Mouse (Mus musculus) intestine, embryonic 14.5 days (tissue): ENCODE data around the gene Rasgef1b. TPM values are rescaled to one million over a fixed set of nuclear protein-coding genes. Genes with fewer than 3 reads are reported as not detected.

Experiments used
- ATAC-seq: fragments of 200-750 bp; cut with Nextera tagmentation; replicated peaks from 2 replicates; pipeline ENCODE4 v1.8.0; 2017; ENCODE audit warnings: low read depth, moderate number of reproducible peaks, moderate TSS enrichment, moderate library complexity; ENCODE audit not compliant: low FRiP score, low TSS enrichment
- DNase-seq: peaks from one replicate; pipeline ENCODE4 v3.0.0-alpha.2; 2018; ENCODE audit warnings: low spot score
- H3K27ac ChIP-seq: fragments of 300-500 bp; sonication (generic); 2 replicates; pipeline ENCODE4 v1.5.1; 2014; ENCODE audit warnings: low read depth, mild to moderate bottlenecking, control low read depth
- H3K27me3 ChIP-seq: fragments of 300-500 bp; sonication (generic); replicated peaks from 2 replicates; pipeline ENCODE4 v1.6.1; 2014; ENCODE audit warnings: low read length, control low read depth; ENCODE audit not compliant: control insufficient read depth, insufficient read depth
- H3K36me3 ChIP-seq: fragments of 300-500 bp; sonication (generic); 2 replicates; pipeline ENCODE4 v1.6.1; 2014; ENCODE audit warnings: low read length, control low read depth; ENCODE audit not compliant: control insufficient read depth, insufficient read depth
- H3K4me1 ChIP-seq: fragments of 300-500 bp; sonication (generic); replicated peaks from 2 replicates; pipeline ENCODE4 v1.6.1; 2014; ENCODE audit warnings: low read length, control low read depth, mixed read lengths; ENCODE audit not compliant: control insufficient read depth, insufficient read depth
- H3K4me2 ChIP-seq: fragments of 300-500 bp; sonication (generic); 2 replicates; pipeline ENCODE4 v1.6.1; 2014; ENCODE audit warnings: low read length
- H3K4me3 ChIP-seq: fragments of 300-500 bp; sonication (generic); 2 replicates; pipeline ENCODE4 v1.5.1; 2014; ENCODE audit warnings: low read depth, low read length, control low read depth, mixed read lengths
- H3K9ac ChIP-seq: fragments of 300-500 bp; sonication (generic); 2 replicates; pipeline ENCODE4 v1.6.1; 2014; ENCODE audit warnings: mild to moderate bottlenecking, low read length
- H3K9me3 ChIP-seq: fragments of 300-500 bp; sonication (generic); 2 replicates; pipeline ENCODE4 v1.6.1; 2016; ENCODE audit warnings: low read length, control low read depth; ENCODE audit not compliant: control insufficient read depth
- WGBS: fragments of 180-500 bp; shearing (Covaris S2); extraction: QIAGEN DNeasy Blood & Tissue Kit; methylation state at CpG from one replicate; pipeline ENCODE4 v1.1.7; 2014; 5-methylcytosine and 5-hydroxymethylcytosine counted together
- polyA plus RNA-seq: library from polyadenylated mRNA; unstranded; fragments of >200 nt; fragmentation: Nextera tagmentation; extraction: Ambion mirVana; gene quantifications from 2 replicates; pipeline ENCODE4 v1.2.1, GENCODE M21; 2014

Rasgef1b gene
- polyA plus RNA-seq, 1 experiment from 2014 or later: 13.0 TPM

DNA sequence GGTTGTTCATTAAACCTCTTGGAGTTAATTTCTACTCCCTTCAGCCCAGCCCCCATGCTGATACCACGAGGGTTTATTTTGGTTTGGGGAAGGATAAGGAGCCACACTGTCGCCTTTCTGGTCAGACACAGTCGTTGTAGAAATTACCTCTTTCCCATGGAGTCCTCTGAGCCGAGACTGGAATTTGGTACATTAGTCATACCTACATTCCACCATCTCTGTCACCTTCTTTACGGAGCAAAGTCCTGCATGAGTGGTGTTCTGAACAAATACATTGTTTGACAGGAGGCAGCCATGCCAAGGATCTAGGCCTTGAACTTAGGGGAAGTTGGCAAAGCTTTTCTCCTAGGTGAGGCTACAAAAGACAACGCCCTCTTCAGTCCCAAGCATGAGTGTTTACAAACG is 202.1 kb downstream of the Rasgef1b start:
- Histone ChIP-seq H3K4me3 (no peak overlapping the region), H3K27ac (no peak overlapping the region), H3K9me3 (no peaks in the 10 kb centered on the region), H3K27me3 (no peaks in the 10 kb centered on the region), H3K9ac (no peak overlapping the region), H3K4me2 (no peak overlapping the region), H3K4me1 (peaks cover 19% of the 10 kb centered on the region), H3K36me3 (no peaks in the 10 kb centered on the region)
- DNase-seq: no peak
- ATAC-seq: no peak
- WGBS: 59% methylated on average over 7 of the region's 7 CpGs

DNA sequence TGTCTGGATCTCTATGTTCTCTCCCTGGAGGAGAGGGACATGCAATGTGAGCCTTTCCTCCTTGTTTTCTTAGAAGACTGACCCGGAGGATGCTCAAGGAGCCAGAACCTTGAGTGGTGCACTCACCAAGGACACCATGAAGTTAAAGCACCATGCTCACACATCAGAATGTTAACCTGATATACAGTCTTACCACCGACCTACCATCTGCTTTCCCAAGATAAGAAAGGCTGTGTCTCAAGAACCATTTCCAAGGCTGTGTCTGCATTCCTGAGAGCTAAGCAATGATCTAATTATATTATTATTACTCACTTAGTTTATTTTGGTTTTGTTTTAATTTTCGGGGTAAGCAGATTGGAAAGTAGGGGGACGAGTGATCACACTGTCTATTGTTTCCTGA is 203.2 kb downstream of the Rasgef1b start:
- Histone ChIP-seq H3K4me1 (peaks cover 19% of the 10 kb centered on the region), H3K27ac (no peak overlapping the region), H3K9me3 (no peaks in the 10 kb centered on the region), H3K4me3 (no peak overlapping the region), H3K4me2 (no peak overlapping the region), H3K9ac (no peak overlapping the region), H3K36me3 (no peaks in the 10 kb centered on the region), H3K27me3 (no peaks in the 10 kb centered on the region)
- WGBS: 73% methylated on average over 4 of the region's 4 CpGs
- no peak for DNase-seq
- ATAC-seq: no peak

GRCm38 (mm10) chr5:99522571-99523269 is 206.1 kb downstream of the Rasgef1b start:
- peaks cover 19% of the 10 kb centered on the region for H3K4me1 ChIP-seq
- H3K9ac ChIP-seq: no peak overlapping the region
- DNase-seq (no peak), ATAC-seq (no peak)
- H3K36me3 ChIP-seq: no peaks in the 10 kb centered on the region
- WGBS: 15% methylated on average over 8 of the region's 8 CpGs
- no peak overlapping the region for H3K4me3 ChIP-seq
- no peak overlapping the region for H3K27ac ChIP-seq
- no peak overlapping the region for H3K4me2 ChIP-seq
- H3K9me3 ChIP-seq: no peaks in the 10 kb centered on the region
- no peaks in the 10 kb centered on the region for H3K27me3 ChIP-seq

DNA sequence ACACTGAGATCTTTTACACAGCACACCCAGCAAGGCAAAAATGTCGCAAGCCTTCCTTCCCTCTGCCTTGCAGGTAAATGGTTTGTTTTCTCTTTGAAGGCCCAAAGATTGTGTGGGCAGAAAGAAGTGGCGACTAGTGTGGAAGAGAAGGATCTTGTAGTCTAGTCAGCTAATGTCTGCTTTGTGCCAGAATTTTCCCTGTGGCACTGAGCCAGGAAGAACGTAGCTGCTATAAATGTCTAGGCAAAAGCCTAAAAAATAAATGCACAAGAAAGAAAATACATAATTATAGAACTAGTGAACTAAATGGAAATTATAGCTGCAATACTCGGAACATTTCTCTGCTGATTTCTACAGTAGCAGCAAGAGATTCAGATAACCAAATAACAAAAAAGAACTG is 207.5 kb downstream of the Rasgef1b start:
- H3K27me3 ChIP-seq: no peaks in the 10 kb centered on the region
- H3K4me3 ChIP-seq: no peak overlapping the region
- peaks cover 15% of the 10 kb centered on the region for H3K4me1 ChIP-seq
- WGBS: 51% methylated on average over 4 of the region's 4 CpGs
- H3K36me3 ChIP-seq: no peaks in the 10 kb centered on the region
- no peak overlapping the region for H3K27ac ChIP-seq
- ATAC-seq (no peak), DNase-seq (no peak)
- no peak overlapping the region for H3K4me2 ChIP-seq
- no peaks in the 10 kb centered on the region for H3K9me3 ChIP-seq
- H3K9ac ChIP-seq: no peak overlapping the region

- H3K4me3 ChIP-seq: no peak overlapping the region
- H3K9me3 ChIP-seq: no peaks in the 10 kb centered on the region
- WGBS: 90% methylated on average over 2 of the region's 2 CpGs
Observed at GRCm38 (mm10) chr5:99519556-99519955, 209.3 kb downstream of the Rasgef1b start.

DNA sequence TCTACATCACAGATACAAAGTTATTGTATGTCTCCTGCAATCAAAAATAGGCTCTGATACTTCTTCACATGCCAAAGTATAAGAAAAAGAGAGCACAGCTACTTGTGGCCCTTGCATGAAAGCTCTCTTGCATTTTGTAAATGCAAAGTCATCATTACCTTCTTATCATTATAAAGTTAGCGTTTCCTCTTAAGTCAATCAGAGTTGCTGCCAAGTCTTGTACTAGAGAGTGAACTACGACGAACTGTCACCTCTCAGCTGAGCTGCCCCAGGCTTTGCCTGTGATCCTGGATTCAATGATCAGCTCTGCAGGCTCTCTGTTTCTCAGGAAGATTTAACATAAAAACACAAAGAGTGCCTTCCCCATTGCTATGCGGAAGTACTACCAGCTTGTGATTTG is 209.8 kb downstream of the Rasgef1b start:
- Histone ChIP-seq H3K9me3 (no peaks in the 10 kb centered on the region), H3K27ac (no peak overlapping the region), H3K36me3 (no peaks in the 10 kb centered on the region), H3K4me3 (no peak overlapping the region), H3K9ac (no peak overlapping the region), H3K4me2 (no peak overlapping the region), H3K27me3 (no peaks in the 10 kb centered on the region), H3K4me1 (peaks cover 15% of the 10 kb centered on the region)
- DNase-seq: no peak
- 75% methylated on average over 4 of the region's 4 CpGs for WGBS
- ATAC-seq: no peak

More at GRCm38 (mm10) chr5:99519556-99519955, 209.3 kb downstream of the Rasgef1b start:
- DNase-seq: no peak
- H3K36me3 ChIP-seq: no peaks in the 10 kb centered on the region
- H3K4me1 ChIP-seq: peaks cover 15% of the 10 kb centered on the region
- H3K9ac ChIP-seq: no peak overlapping the region
- H3K27ac ChIP-seq: no peak overlapping the region
- H3K27me3 ChIP-seq: no peaks in the 10 kb centered on the region
- ATAC-seq: no peak
- no peak overlapping the region for H3K4me2 ChIP-seq

DNA sequence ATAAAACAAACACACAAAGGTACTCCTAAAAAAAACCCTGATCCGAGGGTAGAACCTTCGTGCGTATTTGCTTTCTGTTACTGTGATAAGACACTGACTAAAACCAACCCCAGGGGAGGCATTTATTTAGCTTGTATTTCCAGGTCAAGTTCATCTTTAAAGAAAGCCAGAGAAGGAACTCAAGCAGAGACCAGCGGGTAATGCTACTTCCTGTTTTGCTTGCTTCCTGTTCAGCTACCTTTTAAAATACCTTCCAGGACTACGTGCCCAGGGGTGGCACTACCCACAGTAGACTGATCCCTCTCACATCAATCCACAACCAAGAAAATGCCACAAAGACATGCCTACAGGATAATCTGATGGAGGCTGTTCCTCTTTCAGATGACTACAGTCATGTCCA is 212.7 kb downstream of the Rasgef1b start:
- WGBS: 85% methylated on average over 5 of the region's 5 CpGs
- DNase-seq (no peak), ATAC-seq (no peak)
- H3K9me3 ChIP-seq: no peaks in the 10 kb centered on the region
- no peak overlapping the region for H3K27ac ChIP-seq
- H3K4me1 ChIP-seq: no peaks in the 10 kb centered on the region
- H3K9ac ChIP-seq: no peak overlapping the region
- no peaks in the 10 kb centered on the region for H3K27me3 ChIP-seq
- H3K4me3 ChIP-seq: no peak overlapping the region
- H3K36me3 ChIP-seq: no peaks in the 10 kb centered on the region
- no peak overlapping the region for H3K4me2 ChIP-seq

- Histone ChIP-seq H3K9me3 (no peaks in the 10 kb centered on the region), H3K9ac (no peak overlapping the region), H3K36me3 (no peaks in the 10 kb centered on the region), H3K4me2 (no peak overlapping the region), H3K27me3 (no peaks in the 10 kb centered on the region), H3K27ac (no peak overlapping the region), H3K4me1 (no peaks in the 10 kb centered on the region), H3K4me3 (no peak overlapping the region)
- ATAC-seq (no peak), DNase-seq (no peak)
- WGBS: 62% methylated on average over 4 of the region's 4 CpGs
Observed at GRCm38 (mm10) chr5:99515764-99516163, 213.1 kb downstream of the Rasgef1b start.

GRCm38 (mm10) chr5:99513209-99513880 is 215.5 kb downstream of the Rasgef1b start:
- Histone ChIP-seq H3K9me3 (no peaks in the 10 kb centered on the region), H3K27ac (no peak overlapping the region), H3K27me3 (no peaks in the 10 kb centered on the region), H3K9ac (no peak overlapping the region), H3K4me3 (no peak overlapping the region), H3K4me1 (no peaks in the 10 kb centered on the region), H3K36me3 (no peaks in the 10 kb centered on the region), H3K4me2 (no peak overlapping the region)
- WGBS: 79% methylated on average over 9 of the region's 9 CpGs
- no peak for DNase-seq
- ATAC-seq: no peak
